Mouse (Mus musculus): ENCODE data around the gene Kcnf1. TPM values are rescaled to one million over a fixed set of nuclear protein-coding genes. Genes with fewer than 3 reads are reported as not detected.

The Kcnf1 gene
- polyA plus RNA-seq (2014; fragmentation: Nextera tagmentation; extraction: Ambion mirVana) = 2.1 and 2.3 TPM in 2 replicates

GRCm38 (mm10) chr12:17176757-17177092 lies at the start of gene Kcnf1:
Gene Kcnf1, minus strand, starts transcription at chr12:17176888.
- no peak for ATAC-seq (ENCODE audit: low FRiP score, low TSS enrichment)
- Histone ChIP-seq H3K9me3 (ENCODE audit: control insufficient read depth, low read length) (no peaks in the 10 kb centered on the region), H3K4me1 (ENCODE audit: control insufficient read depth, insufficient read depth, low read length) (0 out of 2 replicates have a peak, but pooled peaks cover 4% of the 10 kb centered on the region), H3K27me3 (ENCODE audit: control insufficient read depth, insufficient read depth, low read length) (peaks cover 14% of the 10 kb centered on the region), H3K27ac (replicated peaks; ENCODE audit: low read depth, low read length) (peak within 1 kb of the TSS; percentile 74), H3K36me3 (ENCODE audit: control insufficient read depth, insufficient read depth, low read length) (no peaks in the 10 kb centered on the region), H3K9ac (replicated peaks; ENCODE audit: low read length) (peak within 1 kb of the TSS; percentile 74), H3K4me2 (ENCODE audit: low read length) (peak within 1 kb of the TSS; percentile 95), H3K4me3 (replicated peaks; ENCODE audit: low read depth, low read length) (peak within 1 kb of the TSS; percentile 65)
- no peak for DNase-seq
- WGBS = 12% methylated on average over 4 of the region's 4 CpGs

- ATAC-seq (ENCODE audit: low FRiP score, low TSS enrichment) (no peak), DNase-seq (no peak)
- Histone ChIP-seq H3K4me3 (replicated peaks; ENCODE audit: low read depth, low read length) (no peak overlapping the region), H3K4me2 (ENCODE audit: low read length) (no peak overlapping the region), H3K9ac (replicated peaks; ENCODE audit: low read length) (no peak overlapping the region), H3K36me3 (ENCODE audit: control insufficient read depth, insufficient read depth, low read length) (no peaks in the 10 kb centered on the region), H3K4me1 (ENCODE audit: control insufficient read depth, insufficient read depth, low read length) (no peaks in the 10 kb centered on the region), H3K27me3 (ENCODE audit: control insufficient read depth, insufficient read depth, low read length) (no peaks in the 10 kb centered on the region), H3K9me3 (ENCODE audit: control insufficient read depth, low read length) (no peaks in the 10 kb centered on the region), H3K27ac (replicated peaks; ENCODE audit: low read depth, low read length) (no peak overlapping the region)
- 84% methylated on average over 5 of the region's 5 CpGs for WGBS
Observed at GRCm38 (mm10) chr12:17225012-17225411, 48.3 kb upstream of the Kcnf1 start.

GRCm38 (mm10) chr12:17223050-17223449 lies 46.4 kb upstream of the Kcnf1 start:
- Histone ChIP-seq H3K36me3 (ENCODE audit: control insufficient read depth, insufficient read depth, low read length) (no peaks in the 10 kb centered on the region), H3K9me3 (ENCODE audit: control insufficient read depth, low read length) (no peaks in the 10 kb centered on the region), H3K27ac (replicated peaks; ENCODE audit: low read depth, low read length) (no peak overlapping the region), H3K4me3 (replicated peaks; ENCODE audit: low read depth, low read length) (no peak overlapping the region), H3K9ac (replicated peaks; ENCODE audit: low read length) (no peak overlapping the region), H3K27me3 (ENCODE audit: control insufficient read depth, insufficient read depth, low read length) (no peaks in the 10 kb centered on the region), H3K4me2 (ENCODE audit: low read length) (no peak overlapping the region), H3K4me1 (ENCODE audit: control insufficient read depth, insufficient read depth, low read length) (no peaks in the 10 kb centered on the region)
- 67% methylated on average over 3 of the region's 3 CpGs for WGBS
- ATAC-seq (ENCODE audit: low FRiP score, low TSS enrichment) (no peak), DNase-seq (no peak)

GRCm38 (mm10) chr12:17221891-17222428 lies 45.3 kb upstream of the Kcnf1 start:
- Histone ChIP-seq H3K4me1 (ENCODE audit: control insufficient read depth, insufficient read depth, low read length) (no peaks in the 10 kb centered on the region), H3K9me3 (ENCODE audit: control insufficient read depth, low read length) (no peaks in the 10 kb centered on the region), H3K27me3 (ENCODE audit: control insufficient read depth, insufficient read depth, low read length) (no peaks in the 10 kb centered on the region), H3K9ac (replicated peaks; ENCODE audit: low read length) (no peak overlapping the region), H3K36me3 (ENCODE audit: control insufficient read depth, insufficient read depth, low read length) (no peaks in the 10 kb centered on the region), H3K27ac (replicated peaks; ENCODE audit: low read depth, low read length) (no peak overlapping the region), H3K4me2 (ENCODE audit: low read length) (no peak overlapping the region), H3K4me3 (replicated peaks; ENCODE audit: low read depth, low read length) (no peak overlapping the region)
- no peak for ATAC-seq (ENCODE audit: low FRiP score, low TSS enrichment)
- 54% methylated on average over 5 of the region's 5 CpGs for WGBS
- no peak for DNase-seq

- Histone ChIP-seq H3K27me3 (ENCODE audit: control insufficient read depth, insufficient read depth, low read length) (no peaks in the 10 kb centered on the region), H3K9me3 (ENCODE audit: control insufficient read depth, low read length) (no peaks in the 10 kb centered on the region), H3K4me1 (ENCODE audit: control insufficient read depth, insufficient read depth, low read length) (no peaks in the 10 kb centered on the region), H3K9ac (replicated peaks; ENCODE audit: low read length) (no peak overlapping the region), H3K36me3 (ENCODE audit: control insufficient read depth, insufficient read depth, low read length) (no peaks in the 10 kb centered on the region), H3K4me2 (ENCODE audit: low read length) (no peak overlapping the region), H3K27ac (replicated peaks; ENCODE audit: low read depth, low read length) (no peak overlapping the region), H3K4me3 (replicated peaks; ENCODE audit: low read depth, low read length) (no peak overlapping the region)
- DNase-seq = no peak
- 77% methylated on average over 5 of the region's 5 CpGs for WGBS
- ATAC-seq (ENCODE audit: low FRiP score, low TSS enrichment) = no peak
Observed at GRCm38 (mm10) chr12:17220631-17221030, 43.9 kb upstream of the Kcnf1 start.

GRCm38 (mm10) chr12:17219107-17219506 lies 42.4 kb upstream of the Kcnf1 start:
- H3K4me1 ChIP-seq (ENCODE audit: control insufficient read depth, insufficient read depth, low read length) = no peaks in the 10 kb centered on the region
- no peak for ATAC-seq (ENCODE audit: low FRiP score, low TSS enrichment)
- 89% methylated on average over 4 of the region's 4 CpGs for WGBS
- H3K27ac ChIP-seq (replicated peaks; ENCODE audit: low read depth, low read length) = no peak overlapping the region
- H3K9ac ChIP-seq (replicated peaks; ENCODE audit: low read length) = no peak overlapping the region
- no peaks in the 10 kb centered on the region for H3K36me3 ChIP-seq (ENCODE audit: control insufficient read depth, insufficient read depth, low read length)
- H3K4me3 ChIP-seq (replicated peaks; ENCODE audit: low read depth, low read length) = no peak overlapping the region
- no peak for DNase-seq
- H3K4me2 ChIP-seq (ENCODE audit: low read length) = no peak overlapping the region
- H3K27me3 ChIP-seq (ENCODE audit: control insufficient read depth, insufficient read depth, low read length) = no peaks in the 10 kb centered on the region
- H3K9me3 ChIP-seq (ENCODE audit: control insufficient read depth, low read length) = no peaks in the 10 kb centered on the region

GRCm38 (mm10) chr12:17218390-17218789 lies 41.7 kb upstream of the Kcnf1 start:
- Histone ChIP-seq H3K4me1 (ENCODE audit: control insufficient read depth, insufficient read depth, low read length) (no peaks in the 10 kb centered on the region), H3K4me3 (replicated peaks; ENCODE audit: low read depth, low read length) (no peak overlapping the region), H3K9ac (replicated peaks; ENCODE audit: low read length) (no peak overlapping the region), H3K9me3 (ENCODE audit: control insufficient read depth, low read length) (no peaks in the 10 kb centered on the region), H3K4me2 (ENCODE audit: low read length) (no peak overlapping the region), H3K27me3 (ENCODE audit: control insufficient read depth, insufficient read depth, low read length) (no peaks in the 10 kb centered on the region), H3K27ac (replicated peaks; ENCODE audit: low read depth, low read length) (no peak overlapping the region), H3K36me3 (ENCODE audit: control insufficient read depth, insufficient read depth, low read length) (no peaks in the 10 kb centered on the region)
- WGBS = 52% methylated on average over 8 of the region's 8 CpGs
- DNase-seq (no peak), ATAC-seq (ENCODE audit: low FRiP score, low TSS enrichment) (no peak)

- 94% methylated on average over 7 of the region's 7 CpGs for WGBS
- ATAC-seq (ENCODE audit: low FRiP score, low TSS enrichment) = no peak
- H3K4me1 ChIP-seq (ENCODE audit: control insufficient read depth, insufficient read depth, low read length) = no peaks in the 10 kb centered on the region
Observed at GRCm38 (mm10) chr12:17215751-17216150, 39.1 kb upstream of the Kcnf1 start.

GRCm38 (mm10) chr12:17202492-17203322 lies 26.0 kb upstream of the Kcnf1 start:
- no peak for DNase-seq
- WGBS = 53% methylated on average over 13 of the region's 13 CpGs
- no peak for ATAC-seq (ENCODE audit: low FRiP score, low TSS enrichment)

More at GRCm38 (mm10) chr12:17215751-17216150, 39.1 kb upstream of the Kcnf1 start:
- no peak for DNase-seq
- Histone ChIP-seq H3K27ac (replicated peaks; ENCODE audit: low read depth, low read length) (no peak overlapping the region), H3K4me3 (replicated peaks; ENCODE audit: low read depth, low read length) (no peak overlapping the region), H3K27me3 (ENCODE audit: control insufficient read depth, insufficient read depth, low read length) (no peaks in the 10 kb centered on the region), H3K4me2 (ENCODE audit: low read length) (no peak overlapping the region), H3K36me3 (ENCODE audit: control insufficient read depth, insufficient read depth, low read length) (no peaks in the 10 kb centered on the region), H3K9ac (replicated peaks; ENCODE audit: low read length) (no peak overlapping the region), H3K9me3 (ENCODE audit: control insufficient read depth, low read length) (no peaks in the 10 kb centered on the region)

More at GRCm38 (mm10) chr12:17202492-17203322, 26.0 kb upstream of the Kcnf1 start:
- no peak overlapping the region for H3K4me3 ChIP-seq (replicated peaks; ENCODE audit: low read depth, low read length)
- no peaks in the 10 kb centered on the region for H3K36me3 ChIP-seq (ENCODE audit: control insufficient read depth, insufficient read depth, low read length)
- H3K27me3 ChIP-seq (ENCODE audit: control insufficient read depth, insufficient read depth, low read length) = no peaks in the 10 kb centered on the region
- no peaks in the 10 kb centered on the region for H3K4me1 ChIP-seq (ENCODE audit: control insufficient read depth, insufficient read depth, low read length)
- H3K9me3 ChIP-seq (ENCODE audit: control insufficient read depth, low read length) = no peaks in the 10 kb centered on the region
- no peak overlapping the region for H3K9ac ChIP-seq (replicated peaks; ENCODE audit: low read length)
- H3K4me2 ChIP-seq (ENCODE audit: low read length) = no peak overlapping the region
- H3K27ac ChIP-seq (replicated peaks; ENCODE audit: low read depth, low read length) = no peak overlapping the region

All from midbrain, embryonic 14.5 days (tissue).